Mouse (Mus musculus) neural tube, embryonic 11.5 days (tissue): ENCODE results near the gene Magi3. TPM values are rescaled to one million over a fixed set of nuclear protein-coding genes. Genes with fewer than 3 reads are reported as not detected.

Experiments
- ATAC-seq: fragments of 200-750 bp; cut with Nextera tagmentation; 2 replicates; pipeline ENCODE4 v1.8.0; 2017; ENCODE audit warnings: moderate number of reproducible peaks, mild to moderate bottlenecking, moderate TSS enrichment, moderate library complexity; ENCODE audit not compliant: insufficient read depth, low FRiP score, low TSS enrichment
- DNase-seq: peaks from one replicate; pipeline ENCODE4 v3.0.0-alpha.2; 2015; ENCODE audit warnings: low spot score
- H3K27ac ChIP-seq: fragments of 300-500 bp; sonication (generic); 2 replicates; pipeline ENCODE4 v1.5.1; 2014; ENCODE audit warnings: low read depth, mild to moderate bottlenecking, low read length
- H3K27me3 ChIP-seq: fragments of 300-500 bp; sonication (generic); 2 replicates; pipeline ENCODE4 v1.6.1; 2014; ENCODE audit warnings: mild to moderate bottlenecking, low read length, mixed read lengths; ENCODE audit not compliant: control insufficient read depth, insufficient read depth
- H3K36me3 ChIP-seq: fragments of 300-500 bp; sonication (generic); 2 replicates; pipeline ENCODE4 v1.6.1; 2014; ENCODE audit warnings: mild to moderate bottlenecking, low read length, moderate library complexity, mixed read lengths; ENCODE audit not compliant: control insufficient read depth, insufficient read depth
- H3K4me1 ChIP-seq: fragments of 300-500 bp; sonication (generic); 2 replicates; pipeline ENCODE4 v1.6.1; 2014; ENCODE audit warnings: low read length, mixed read lengths; ENCODE audit not compliant: control insufficient read depth, insufficient read depth
- H3K4me2 ChIP-seq: fragments of 300-500 bp; sonication (generic); 2 replicates; pipeline ENCODE4 v1.6.1; 2014; ENCODE audit warnings: low read depth, mild to moderate bottlenecking, moderate library complexity
- H3K4me3 ChIP-seq: fragments of 300-500 bp; sonication (generic); 2 replicates; pipeline ENCODE4 v1.5.1; 2014; ENCODE audit warnings: low read depth, low read length
- H3K9ac ChIP-seq: fragments of 300-500 bp; sonication (generic); 2 replicates; pipeline ENCODE4 v1.6.1; 2014; ENCODE audit warnings: mild to moderate bottlenecking, low read length
- H3K9me3 ChIP-seq: fragments of 300-500 bp; sonication (generic); 2 replicates; pipeline ENCODE4 v1.6.1; 2016; ENCODE audit warnings: low read length; ENCODE audit not compliant: control insufficient read depth
- WGBS: fragments of 180-500 bp; shearing (Covaris S2); extraction: QIAGEN DNeasy Blood & Tissue Kit; methylation state at CpG from one replicate; pipeline ENCODE4 v1.1.7; 2014; 5-methylcytosine and 5-hydroxymethylcytosine counted together
- polyA plus RNA-seq: library from polyadenylated mRNA; unstranded; fragments of >200 nt; fragmentation: Nextera tagmentation; extraction: Ambion mirVana; gene quantifications from 2 replicates; pipeline ENCODE4 v1.2.1, GENCODE M21; 2014

Gene Magi3
- polyA plus RNA-seq = 4.9 and 5.5 TPM in 2 replicates

- DNase-seq = peak; percentile 98
- WGBS = 0% methylated on average over 46 of the region's 46 CpGs
- Histone ChIP-seq H3K27ac (peak within 1 kb of the TSS; percentile 97), H3K4me3 (peak within 1 kb of the TSS; percentile 82), H3K4me2 (peak within 1 kb of the TSS; percentile 79), H3K9ac (peak within 1 kb of the TSS; percentile 86), H3K36me3 (no peaks in the 10 kb centered on the region), H3K27me3 (no peaks in the 10 kb centered on the region), H3K4me1 (no peaks in the 10 kb centered on the region), H3K9me3 (no peaks in the 10 kb centered on the region)
- peak; percentile 99 for ATAC-seq
These were observed at the start of gene Magi3 for GRCm38 (mm10) chr3:104220295-104220965. TSS of gene Magi3 (minus strand) at chr3:104220374.

GRCm38 (mm10) chr3:104264530-104265145 is 44.5 kb upstream of the Magi3 start:
- Histone ChIP-seq H3K4me1 (no peaks in the 10 kb centered on the region), H3K9me3 (no peaks in the 10 kb centered on the region), H3K4me2 (no peak overlapping the region), H3K9ac (no peak overlapping the region), H3K4me3 (no peak overlapping the region), H3K27ac (no peak overlapping the region), H3K27me3 (no peaks in the 10 kb centered on the region), H3K36me3 (no peaks in the 10 kb centered on the region)
- ATAC-seq = no peak
- 89% methylated on average over 6 of the region's 6 CpGs for WGBS
- DNase-seq = no peak

DNA sequence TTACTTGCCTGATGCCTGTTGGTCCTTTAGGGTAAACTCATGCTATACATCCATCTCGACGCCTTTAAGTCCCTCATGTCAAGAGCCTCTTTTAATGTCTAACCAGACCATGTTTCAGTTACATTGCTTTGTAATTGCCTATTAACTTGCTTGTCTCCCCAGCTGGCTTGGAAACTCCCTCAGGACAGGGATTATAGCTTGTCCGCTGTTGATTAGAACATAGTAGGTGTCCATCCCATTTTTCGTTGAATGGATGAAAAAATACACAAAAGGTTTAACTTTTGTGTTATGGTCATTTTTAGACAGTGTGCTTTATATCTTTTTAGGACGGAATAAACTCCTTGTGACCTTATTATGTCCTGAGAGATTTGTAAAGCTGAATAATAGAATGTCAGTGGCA is 40.0 kb upstream of the Magi3 start:
- no peaks in the 10 kb centered on the region for H3K4me1 ChIP-seq
- DNase-seq (no peak), ATAC-seq (no peak)
- H3K4me3 ChIP-seq = no peak overlapping the region
- H3K9me3 ChIP-seq = no peaks in the 10 kb centered on the region
- no peaks in the 10 kb centered on the region for H3K27me3 ChIP-seq
- no peak overlapping the region for H3K27ac ChIP-seq
- H3K9ac ChIP-seq = no peak overlapping the region
- H3K4me2 ChIP-seq = no peak overlapping the region
- no peaks in the 10 kb centered on the region for H3K36me3 ChIP-seq
- WGBS = 82% methylated on average over 5 of the region's 5 CpGs

DNA sequence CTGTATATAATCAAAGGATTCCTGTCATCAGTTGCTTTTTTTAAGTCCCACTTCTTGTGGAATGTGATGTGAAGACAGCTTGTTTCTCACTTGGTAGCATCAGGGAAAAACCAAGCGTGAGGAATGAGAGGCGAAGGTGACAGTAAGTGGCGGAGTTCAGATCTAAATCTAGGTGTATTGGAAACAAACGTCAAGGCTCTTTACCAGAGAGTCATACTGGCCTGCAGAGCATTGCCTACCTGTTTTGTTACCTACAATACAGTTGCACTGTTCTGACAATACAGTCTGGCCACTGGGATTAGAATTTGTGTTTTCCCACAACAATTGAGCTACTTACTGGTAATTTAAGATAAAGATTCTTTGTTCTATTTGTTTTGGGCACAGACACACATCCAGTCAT is 39.0 kb upstream of the Magi3 start:
- no peaks in the 10 kb centered on the region for H3K4me1 ChIP-seq
- no peaks in the 10 kb centered on the region for H3K36me3 ChIP-seq
- WGBS = 93% methylated on average over 4 of the region's 4 CpGs
- no peak overlapping the region for H3K4me2 ChIP-seq
- DNase-seq = no peak
- H3K4me3 ChIP-seq = no peak overlapping the region
- H3K27ac ChIP-seq = no peak overlapping the region
- no peak for ATAC-seq
- no peaks in the 10 kb centered on the region for H3K9me3 ChIP-seq
- no peaks in the 10 kb centered on the region for H3K27me3 ChIP-seq
- no peak overlapping the region for H3K9ac ChIP-seq

DNA sequence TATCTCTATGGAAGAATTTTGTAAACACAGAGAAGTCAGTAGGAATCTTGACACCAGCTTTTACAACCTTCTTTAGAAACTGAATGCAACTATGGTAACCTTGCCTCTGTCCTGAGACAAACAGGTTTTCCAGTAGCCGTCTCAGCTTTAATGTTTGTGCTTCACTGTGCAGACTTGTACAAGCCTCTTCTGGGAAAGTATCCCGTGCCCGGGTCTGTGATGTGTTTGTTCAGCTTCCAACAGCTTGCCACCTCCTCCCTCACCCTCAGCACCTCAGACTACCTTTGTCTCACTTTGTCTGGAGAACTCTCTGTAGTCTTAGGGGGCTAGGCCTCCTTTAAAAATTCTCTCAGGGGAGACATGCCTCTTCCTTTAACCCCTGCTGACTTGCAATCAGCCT is 36.9 kb upstream of the Magi3 start:
- ATAC-seq (no peak), DNase-seq (no peak)
- no peaks in the 10 kb centered on the region for H3K27me3 ChIP-seq
- 72% methylated on average over 3 of the region's 3 CpGs for WGBS
- H3K4me3 ChIP-seq = no peak overlapping the region
- no peaks in the 10 kb centered on the region for H3K36me3 ChIP-seq
- no peaks in the 10 kb centered on the region for H3K9me3 ChIP-seq
- H3K4me2 ChIP-seq = no peak overlapping the region
- no peak overlapping the region for H3K9ac ChIP-seq
- H3K4me1 ChIP-seq = no peaks in the 10 kb centered on the region
- no peak overlapping the region for H3K27ac ChIP-seq

- no peak for ATAC-seq
These were observed 33.6 kb upstream of the Magi3 start for GRCm38 (mm10) chr3:104253760-104254159.

DNA sequence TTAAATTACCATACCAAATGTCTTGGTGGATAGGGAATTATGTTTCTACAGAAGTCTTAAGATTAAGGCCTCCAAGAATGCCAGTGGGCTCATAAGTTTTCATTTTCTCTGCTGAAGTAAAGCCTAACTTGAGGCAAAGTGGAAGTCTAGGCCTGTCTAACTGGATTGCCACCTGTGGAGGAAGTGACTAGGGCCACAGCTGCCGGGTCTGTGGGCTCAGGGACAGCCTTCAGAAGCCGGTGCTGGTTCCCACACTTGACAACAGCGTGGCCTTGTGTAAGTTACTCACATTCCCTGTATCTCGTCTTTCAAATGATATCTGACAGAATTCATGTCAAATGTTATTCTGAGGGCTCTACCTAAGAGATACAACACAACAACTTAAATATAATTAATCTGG is 27.7 kb upstream of the Magi3 start:
- Histone ChIP-seq H3K9me3 (no peaks in the 10 kb centered on the region), H3K9ac (no peak overlapping the region), H3K36me3 (no peaks in the 10 kb centered on the region), H3K4me1 (no peaks in the 10 kb centered on the region), H3K4me3 (no peak overlapping the region), H3K27ac (no peak overlapping the region), H3K27me3 (no peaks in the 10 kb centered on the region), H3K4me2 (no peak overlapping the region)
- ATAC-seq (no peak), DNase-seq (no peak)
- WGBS = 79% methylated on average over 4 of the region's 4 CpGs

More at GRCm38 (mm10) chr3:104253760-104254159, 33.6 kb upstream of the Magi3 start:
- no peak overlapping the region for H3K9ac ChIP-seq
- H3K4me3 ChIP-seq = no peak overlapping the region
- no peak overlapping the region for H3K27ac ChIP-seq
- H3K36me3 ChIP-seq = no peaks in the 10 kb centered on the region
- no peak for DNase-seq
- WGBS = 56% methylated on average over 3 of the region's 3 CpGs
- H3K9me3 ChIP-seq = no peaks in the 10 kb centered on the region
- H3K4me1 ChIP-seq = no peaks in the 10 kb centered on the region
- H3K4me2 ChIP-seq = no peak overlapping the region
- H3K27me3 ChIP-seq = no peaks in the 10 kb centered on the region

DNA sequence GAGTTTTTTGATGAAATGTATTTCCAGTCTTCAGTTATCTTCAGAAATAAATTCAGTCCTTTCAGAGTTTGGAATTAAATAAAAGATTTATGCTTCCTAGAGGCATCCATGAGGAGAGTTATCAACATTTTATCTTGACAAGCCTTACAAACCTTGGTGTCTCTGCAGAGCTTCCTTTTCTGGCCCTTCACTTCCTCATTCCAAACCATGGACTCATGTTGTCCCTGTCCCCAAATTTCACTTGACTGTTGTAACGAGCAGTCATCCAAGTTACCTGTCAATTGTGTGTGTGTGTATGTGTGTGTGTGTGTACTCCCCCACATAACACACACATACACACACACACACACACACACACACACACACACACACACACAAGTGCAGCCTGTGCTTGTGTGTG is 26.9 kb upstream of the Magi3 start:
- H3K4me2 ChIP-seq = no peak overlapping the region
- no peaks in the 10 kb centered on the region for H3K27me3 ChIP-seq
- no peak overlapping the region for H3K9ac ChIP-seq
- H3K27ac ChIP-seq = no peak overlapping the region
- 77% methylated on average over 1 of the region's 1 CpGs for WGBS
- ATAC-seq (no peak), DNase-seq (no peak)
- H3K4me1 ChIP-seq = no peaks in the 10 kb centered on the region
- no peaks in the 10 kb centered on the region for H3K36me3 ChIP-seq
- H3K4me3 ChIP-seq = no peak overlapping the region
- no peaks in the 10 kb centered on the region for H3K9me3 ChIP-seq

GRCm38 (mm10) chr3:104244373-104244772 is 24.2 kb upstream of the Magi3 start:
- H3K27ac ChIP-seq = no peak overlapping the region
- H3K9ac ChIP-seq = no peak overlapping the region
- H3K27me3 ChIP-seq = no peaks in the 10 kb centered on the region
- 84% methylated on average over 8 of the region's 8 CpGs for WGBS
- no peak for ATAC-seq
- H3K36me3 ChIP-seq = no peaks in the 10 kb centered on the region
- no peak overlapping the region for H3K4me2 ChIP-seq
- no peak overlapping the region for H3K4me3 ChIP-seq
- H3K9me3 ChIP-seq = no peaks in the 10 kb centered on the region
- no peaks in the 10 kb centered on the region for H3K4me1 ChIP-seq
- no peak for DNase-seq
